Mouse (Mus musculus) myocyte (in vitro differentiated cells): ENCODE data around the gene Lbh.

Source experiments
- CEBPB ChIP-seq: IDR thresholded peaks from 2 replicates; pipeline ENCODE4 v1.6.1; 2011; ENCODE audit warnings: mild to moderate bottlenecking, moderate library complexity; ENCODE audit not compliant: poor library complexity, insufficient read depth, severe bottlenecking
- E2F4 ChIP-seq: IDR thresholded peaks from one replicate; pipeline ENCODE4 v1.6.1; 2011; ENCODE audit warnings: mild to moderate bottlenecking, control low read depth, moderate library complexity; ENCODE audit not compliant: insufficient read depth
- MAX ChIP-seq: IDR thresholded peaks from one replicate; pipeline ENCODE4 v1.6.1; 2011; ENCODE audit warnings: low read depth, mild to moderate bottlenecking, control low read depth
- MYOD1 ChIP-seq, 3 experiments: IDR thresholded peaks; one replicate each; pipeline ENCODE4 v1.6.1; 2011; ENCODE audit warnings: control low read depth in 2 of 3, low read depth in 2 of 3, mild to moderate bottlenecking in 2 of 3, moderate library complexity in 1 of 3; ENCODE audit not compliant: insufficient read length in 2 of 3, control insufficient read depth in 1 of 3
- MYOG ChIP-seq, 3 experiments: IDR thresholded peaks; one replicate each; pipeline ENCODE4 v1.6.1; 2011; ENCODE audit warnings: control low read depth in 2 of 3, low read depth in 2 of 3, mild to moderate bottlenecking in 2 of 3; ENCODE audit not compliant: insufficient read length in 2 of 3, control insufficient read depth in 1 of 3, insufficient read depth in 1 of 3
- POLR2A ChIP-seq: IDR thresholded peaks from one replicate; pipeline ENCODE4 v1.6.1; 2011; ENCODE audit warnings: low read depth, mild to moderate bottlenecking, control low read depth, moderate library complexity; ENCODE audit not compliant: insufficient read length
- POLR2AphosphoS2 ChIP-seq: IDR thresholded peaks from one replicate; pipeline ENCODE4 v1.6.1; 2011; ENCODE audit warnings: low read depth, control low read depth; ENCODE audit not compliant: insufficient read length
- REST ChIP-seq: IDR thresholded peaks from one replicate; pipeline ENCODE4 v1.6.1; 2011; ENCODE audit warnings: mild to moderate bottlenecking, control low read depth, moderate library complexity; ENCODE audit not compliant: insufficient read depth, insufficient read length
- SRF ChIP-seq: IDR thresholded peaks from one replicate; pipeline ENCODE4 v1.6.1; 2011; ENCODE audit warnings: low read depth; ENCODE audit not compliant: control insufficient read depth, insufficient read length
- TCF3 ChIP-seq: IDR thresholded peaks from one replicate; pipeline ENCODE4 v1.6.1; 2011; ENCODE audit warnings: low read depth, control low read depth; ENCODE audit not compliant: insufficient read length
- USF1 ChIP-seq: IDR thresholded peaks from one replicate; pipeline ENCODE4 v1.6.1; 2011; ENCODE audit warnings: low read depth, mild to moderate bottlenecking, control low read depth, moderate library complexity

DNA sequence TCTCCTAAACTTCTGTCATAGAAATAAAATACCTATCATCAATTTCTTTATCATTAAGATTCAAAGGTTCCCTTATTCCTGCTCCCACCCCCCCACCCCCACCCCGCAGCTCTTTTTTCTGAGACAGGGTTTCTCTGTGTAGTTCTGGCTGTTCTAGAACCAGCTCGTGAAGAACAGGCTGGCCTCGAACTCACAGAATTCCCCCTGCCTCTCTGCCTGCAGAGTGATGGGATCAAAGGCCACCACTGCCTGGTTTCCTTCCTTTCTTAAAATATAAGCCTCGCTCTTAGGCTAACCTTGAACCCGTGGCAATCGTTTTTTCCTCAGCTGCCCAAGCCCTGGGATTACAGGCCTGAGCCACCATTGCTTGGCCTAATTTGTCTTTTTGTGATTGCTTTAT, 26.5 kb upstream of the Lbh start:
- TF ChIP-seq MAX (no peak), POLR2A (no peak), SRF (no peak), TCF3 (no peak), USF1 (no peak), E2F4 (no peak), POLR2AphosphoS2 (no peak), REST (no peak), MYOG (IDR thresholded peaks at IDR 0.05; ENCODE audit: control insufficient read depth in 1 of 3, insufficient read depth in 1 of 3, insufficient read length in 2 of 3, low read depth in 2 of 3) (no peak), CEBPB (no peak), MYOD1 (IDR thresholded peaks at IDR 0.05; ENCODE audit: control insufficient read depth in 1 of 3, insufficient read length in 2 of 3, low read depth in 2 of 3) (no peak)
